Mouse (Mus musculus) megakaryocyte-erythroid progenitor cell, adult 5-6 weeks (primary cell): ENCODE results near the gene Hbq1b. TPM values are rescaled to one million over a fixed set of nuclear protein-coding genes. Genes with fewer than 3 reads are reported as not detected.

Source experiments
- ATAC-seq: replicated peaks from 2 replicates; pipeline ENCODE4 v1.8.0; 2016; ENCODE audit warnings: mild to moderate bottlenecking, inconsistent platforms; ENCODE audit not compliant: severe bottlenecking, poor library complexity, low FRiP score, low TSS enrichment
- total RNA-seq, 2 experiments: library from RNA; stranded (forward) in 1 of 2; stranded (reverse) in 1 of 2; fragments of 200-1000, 215-1000 nt in 1 of 2; fragments of >200 nt in 1 of 2; fragmentation: Nextera tagmentation in 1 of 2; gene quantifications; 2 replicates each; pipeline ENCODE4 v1.2.3; 2014 to 2017

Hbq1b gene
- total RNA-seq (2014; fragmentation: Nextera tagmentation) (not detected in 2 replicates), total RNA-seq (2017) (not detected in 2 replicates)

GRCm38 (mm10) chr11:32286695-32287492 lies at the start of gene Hbq1b:
Gene Hbq1b, plus strand, starts transcription at chr11:32286965.
- peak; percentile 66 for ATAC-seq

- no peak for ATAC-seq
Observed at GRCm38 (mm10) chr11:32237411-32237795, 49.4 kb upstream of the Hbq1b start.

- peak; percentile 82 for ATAC-seq
Observed at GRCm38 (mm10) chr11:32238093-32238860, 48.5 kb upstream of the Hbq1b start.

GRCm38 (mm10) chr11:32241391-32241790 lies 45.4 kb upstream of the Hbq1b start:
- ATAC-seq, result no peak

- no peak for ATAC-seq
Observed at GRCm38 (mm10) chr11:32242209-32242608, 44.6 kb upstream of the Hbq1b start.

GRCm38 (mm10) chr11:32243205-32243955 lies 43.4 kb upstream of the Hbq1b start:
- no peak for ATAC-seq

GRCm38 (mm10) chr11:32244064-32244463 lies 42.7 kb upstream of the Hbq1b start:
- ATAC-seq, result no peak

GRCm38 (mm10) chr11:32244617-32245016 lies 42.1 kb upstream of the Hbq1b start:
- no peak for ATAC-seq

- peak; percentile 92 for ATAC-seq
Observed at GRCm38 (mm10) chr11:32245614-32246013, 41.2 kb upstream of the Hbq1b start.

- ATAC-seq, result 0 out of 2 replicates have a peak, but pooled peaks have one; percentile 37
Observed at GRCm38 (mm10) chr11:32247068-32247467, 39.7 kb upstream of the Hbq1b start.

- ATAC-seq, result no peak
Observed at GRCm38 (mm10) chr11:32248350-32248749, 38.4 kb upstream of the Hbq1b start.

- peak; percentile 88 for ATAC-seq
Observed at GRCm38 (mm10) chr11:32250880-32251763, 35.6 kb upstream of the Hbq1b start.

- ATAC-seq, result no peak
Observed at GRCm38 (mm10) chr11:32253121-32253520, 33.6 kb upstream of the Hbq1b start.

GRCm38 (mm10) chr11:32256146-32256545 lies 30.6 kb upstream of the Hbq1b start:
- ATAC-seq, result peak; percentile 97

- peak; percentile 11; the same call in 1 of the 2 replicates for ATAC-seq
Observed at GRCm38 (mm10) chr11:32256566-32256965, 30.2 kb upstream of the Hbq1b start.

- no peak for ATAC-seq
Observed at GRCm38 (mm10) chr11:32262674-32263415, 23.9 kb upstream of the Hbq1b start.

- ATAC-seq, result peak; percentile 78
Observed at GRCm38 (mm10) chr11:32265117-32265738, 21.5 kb upstream of the Hbq1b start.

- ATAC-seq, result no peak
Observed at GRCm38 (mm10) chr11:32266194-32266593, 20.6 kb upstream of the Hbq1b start.
